7 mouse cellular contexts compared by ENCODE assay signal in genomic region chr5:125389131-125389578, GRCm38 (mm10). TPM values are rescaled to one million over a fixed set of nuclear protein-coding genes. Genes with fewer than 3 reads are reported as not detected.
A peak's percentile ranks its signal among the peaks of the same experiment; 100 is the strongest.
DNase-seq lines count a peak whose midpoint lies in the region; ATAC-seq and TF ChIP-seq lines count a peak whose summit lies in the region.

Gene Gm10382, plus strand, starts transcription at chr5:125389322.

- peak within 1 kb of the TSS; percentile 95 for H3K27ac ChIP-seq in intestine, embryonic 16.5 days (ENCODE audit: low read length)
- H3K27ac ChIP-seq in limb, embryonic 10.5 days, result peak within 1 kb of the TSS; percentile 100
- H3K27ac ChIP-seq in midbrain, embryonic 11.5 days (ENCODE audit: low read depth, low read length), result peak within 1 kb of the TSS; percentile 96
- peak within 1 kb of the TSS; percentile 97 for H3K27ac ChIP-seq in small intestine, adult 2 months (ENCODE audit: insufficient read depth, low read depth, low read length)

- DNase-seq in adrenal gland, adult 8-10 months, result peak; percentile 86
- DNase-seq in embryo, embryonic 10.5 days (ENCODE audit: low spot score), result peak; percentile 85
- peak; percentile 77 to 88 for DNase-seq in gastrocnemius, postnatal 4 days (ENCODE audit: low spot score in 2 of 2)
- DNase-seq in limb, embryonic 10.5 days (ENCODE audit: low spot score), result peak; percentile 88
- peak; percentile 97 for DNase-seq in midbrain, embryonic 11.5 days (ENCODE audit: low spot score, missing footprints)

- ATAC-seq in intestine, embryonic 16.5 days, result peak; percentile 3; the same call in 1 of the 2 replicates
- peak; percentile 12 for ATAC-seq in midbrain, embryonic 11.5 days (ENCODE audit: low FRiP score)

- H3K4me2 ChIP-seq in intestine, embryonic 16.5 days (ENCODE audit: low read depth, low read length), result peak within 1 kb of the TSS; percentile 80
- peak within 1 kb of the TSS; percentile 97 for H3K4me2 ChIP-seq in midbrain, embryonic 11.5 days

- H3K4me3 ChIP-seq in intestine, embryonic 16.5 days (ENCODE audit: low read length), result peak within 1 kb of the TSS; percentile 100
- peak within 1 kb of the TSS; percentile 87 for H3K4me3 ChIP-seq in limb, embryonic 10.5 days
- peak within 1 kb of the TSS; percentile 100 for H3K4me3 ChIP-seq in midbrain, embryonic 11.5 days (ENCODE audit: low read depth, low read length)
- peak within 1 kb of the TSS; percentile 98 for H3K4me3 ChIP-seq in small intestine, adult 2 months (ENCODE audit: low read depth, low read length)

- peaks cover 27% of the 10 kb centered on the region for H3K4me1 ChIP-seq in intestine, embryonic 16.5 days (ENCODE audit: control insufficient read depth, insufficient read depth, low read length)
- H3K4me1 ChIP-seq in limb, embryonic 10.5 days, result peaks cover 26% of the 10 kb centered on the region
- H3K4me1 ChIP-seq in midbrain, embryonic 11.5 days (ENCODE audit: control insufficient read depth, insufficient read depth, low read length), result peaks cover 29% of the 10 kb centered on the region
- peaks cover 10% of the 10 kb centered on the region for H3K4me1 ChIP-seq in small intestine, adult 2 months (ENCODE audit: control insufficient read depth, insufficient read depth, insufficient read length, low read length)

- H3K9ac ChIP-seq in intestine, embryonic 16.5 days (ENCODE audit: low read depth, low read length), result peak within 1 kb of the TSS; percentile 100
- H3K9ac ChIP-seq in midbrain, embryonic 11.5 days (ENCODE audit: low read length), result peak within 1 kb of the TSS; percentile 98

- TF ChIP-seq CTCF in small intestine, adult 2 months (IDR thresholded peaks at IDR 0.05; ENCODE audit: extremely low read depth, insufficient read length, insufficient replicate concordance, low read depth, low read length), result no peak

- H3K27me3 ChIP-seq in intestine, embryonic 16.5 days (replicated peaks; ENCODE audit: control insufficient read depth, insufficient read depth, low read length), result no peaks in the 10 kb centered on the region
- H3K27me3 ChIP-seq in limb, embryonic 10.5 days (ENCODE audit: low read depth, poor library complexity, severe bottlenecking), result no peaks in the 10 kb centered on the region
- H3K27me3 ChIP-seq in midbrain, embryonic 11.5 days (ENCODE audit: control insufficient read depth, insufficient read depth, low read length), result no peaks in the 10 kb centered on the region
- H3K27me3 ChIP-seq in small intestine, adult 2 months (ENCODE audit: control insufficient read depth, insufficient read depth, low read length), result no peaks in the 10 kb centered on the region

- no peak for TF ChIP-seq POLR2A in small intestine, adult 2 months (IDR thresholded peaks at IDR 0.05; ENCODE audit: low read depth, low read length)

- H3K9me3 ChIP-seq in intestine, embryonic 16.5 days (ENCODE audit: control insufficient read depth, low read length), result no peaks in the 10 kb centered on the region
- H3K9me3 ChIP-seq in limb, embryonic 10.5 days (replicated peaks), result no peaks in the 10 kb centered on the region
- H3K9me3 ChIP-seq in midbrain, embryonic 11.5 days (ENCODE audit: control insufficient read depth, low read length), result no peaks in the 10 kb centered on the region

- under 1% methylated on average over 41 of the region's 41 CpGs for WGBS in intestine, embryonic 16.5 days
- WGBS in limb, embryonic 10.5 days, result under 1% methylated on average over 41 of the region's 41 CpGs
- under 1% methylated on average over 41 of the region's 41 CpGs for WGBS in midbrain, embryonic 11.5 days
- under 1% methylated on average over 41 of the region's 41 CpGs for WGBS in small intestine, adult 2 months

- peaks cover 8% of the 10 kb centered on the region for H3K36me3 ChIP-seq in intestine, embryonic 16.5 days (ENCODE audit: control insufficient read depth, insufficient read depth, low read length)
- H3K36me3 ChIP-seq in limb, embryonic 10.5 days, result peaks cover 31% of the 10 kb centered on the region
- H3K36me3 ChIP-seq in midbrain, embryonic 11.5 days (ENCODE audit: control insufficient read depth, insufficient read depth, low read length), result peaks cover 11% of the 10 kb centered on the region
- peaks cover 25% of the 10 kb centered on the region for H3K36me3 ChIP-seq in small intestine, adult 2 months (ENCODE audit: control insufficient read depth, insufficient read depth, low read length)

RNA-seq across cellular contexts. Expression of gene Gm10382, which starts in this region (rescaled TPM):
- under 1 TPM in 3 of 4 experiments, not detected in 1; 0.41 to 0.48 (median 0.45) TPM for total RNA-seq in adrenal gland, adult 8-10 months (2022)
- total RNA-seq in gastrocnemius, postnatal 4 days (2021), result not detected
- polyA plus RNA-seq in intestine, embryonic 16.5 days (2015; fragmentation: Nextera tagmentation; extraction: Ambion mirVana), result 0.18 and 0.24 TPM in 2 replicates
- polyA plus RNA-seq in limb, embryonic 10.5 days (2016; fragmentation: Nextera tagmentation; extraction: Ambion mirVana), result 0.44 and 0.54 TPM in 2 replicates
- polyA plus RNA-seq in midbrain, embryonic 11.5 days (2014; fragmentation: Nextera tagmentation; extraction: Ambion mirVana), result 0.12 and 0.29 TPM in 2 replicates
- 0.08 and 0.15 TPM in 2 replicates for polyA plus RNA-seq in small intestine, adult 2 months (2012; rRNA removed)

Comparison
In these comparisons a context has a peak if more than half of its experiments do, and no peak if none do; other contexts are left out.
1. Peak in every context shown above with its lines: DNase-seq, ATAC-seq, H3K4me3 ChIP-seq and H3K27ac ChIP-seq.
2. Peak in DNase-seq in adrenal gland, adult 8-10 months; RNA of the gene not detected or under 1 TPM.
3. Peak in DNase-seq in gastrocnemius, postnatal 4 days; RNA of the gene not detected or under 1 TPM.
4. Peak in ATAC-seq, H3K4me3 ChIP-seq, H3K27ac ChIP-seq, H3K9ac ChIP-seq and H3K4me2 ChIP-seq in intestine, embryonic 16.5 days; RNA of the gene not detected or under 1 TPM.
5. Peak in DNase-seq, H3K4me3 ChIP-seq and H3K27ac ChIP-seq in limb, embryonic 10.5 days; RNA of the gene not detected or under 1 TPM.
6. Peak in DNase-seq, ATAC-seq, H3K4me3 ChIP-seq, H3K27ac ChIP-seq, H3K9ac ChIP-seq and H3K4me2 ChIP-seq in midbrain, embryonic 11.5 days; RNA of the gene not detected or under 1 TPM.